Mouse (Mus musculus) stomach, postnatal 0 days (tissue): Measurements from ENCODE around the gene C2. TPM values are rescaled to one million over a fixed set of nuclear protein-coding genes. Genes with fewer than 3 reads are reported as not detected.
A peak's percentile ranks its signal among the peaks of the same experiment; 100 is the strongest.

Experiments used
- ATAC-seq: fragments of 200-750 bp; cut with Nextera tagmentation; 2 replicates; pipeline ENCODE4 v1.8.0; 2017; ENCODE audit not compliant: low FRiP score, low TSS enrichment
- DNase-seq: peaks from one replicate; pipeline ENCODE4 v3.0.0-alpha.2; 2016; ENCODE audit warnings: low spot score
- H3K27ac ChIP-seq: fragments of 300-500 bp; sonication (generic); replicated peaks from 2 replicates; pipeline ENCODE4 v1.5.1; 2014; ENCODE audit warnings: mild to moderate bottlenecking, control low read depth
- H3K27me3 ChIP-seq: fragments of 300-500 bp; sonication (generic); 2 replicates; pipeline ENCODE4 v1.6.1; 2014; ENCODE audit warnings: low read length; ENCODE audit not compliant: control insufficient read depth, insufficient read depth
- H3K36me3 ChIP-seq: fragments of 300-500 bp; sonication (generic); 2 replicates; pipeline ENCODE4 v1.6.1; 2014; ENCODE audit warnings: low read length, mixed read lengths; ENCODE audit not compliant: control insufficient read depth, insufficient read depth
- H3K4me1 ChIP-seq: fragments of 300-500 bp; sonication (generic); replicated peaks from 2 replicates; pipeline ENCODE4 v1.6.1; 2014; ENCODE audit warnings: antibody characterized with exemption; ENCODE audit not compliant: control insufficient read depth, insufficient read depth
- H3K4me2 ChIP-seq: fragments of 300-500 bp; sonication (generic); replicated peaks from 2 replicates; pipeline ENCODE4 v1.6.1; 2014; ENCODE audit warnings: low read depth, mild to moderate bottlenecking, control low read depth, moderate library complexity
- H3K4me3 ChIP-seq: fragments of 300-500 bp; sonication (generic); 2 replicates; pipeline ENCODE4 v1.5.1; 2014; ENCODE audit warnings: low read depth, low read length, control low read depth
- H3K9ac ChIP-seq: fragments of 300-500 bp; sonication (generic); 2 replicates; pipeline ENCODE4 v1.6.1; 2014; ENCODE audit warnings: mild to moderate bottlenecking, low read length, control low read depth, mixed read lengths
- H3K9me3 ChIP-seq: fragments of 300-500 bp; sonication (generic); 2 replicates; pipeline ENCODE4 v1.6.1; 2016; ENCODE audit warnings: low read length; ENCODE audit not compliant: control insufficient read depth
- CTCF ChIP-seq: IDR thresholded peaks from 2 replicates; pipeline ENCODE4 v1.5.1; 2016; ENCODE audit warnings: antibody characterized with exemption, low read depth, mild to moderate bottlenecking, moderate library complexity
- EP300 ChIP-seq: optimal IDR thresholded peaks from 2 replicates; pipeline ENCODE3; 2016; ENCODE audit warnings: antibody characterized with exemption
- WGBS: fragments of 180-500 bp; shearing (Covaris S2); extraction: QIAGEN DNeasy Blood & Tissue Kit; methylation state at CpG from one replicate; pipeline ENCODE4 v1.1.7; 2014; 5-methylcytosine and 5-hydroxymethylcytosine counted together
- polyA plus RNA-seq: library from polyadenylated mRNA; unstranded; fragments of >200 nt; fragmentation: Nextera tagmentation; extraction: Ambion mirVana; gene quantifications from 2 replicates; pipeline ENCODE4 v1.2.1, GENCODE M21; 2015

Gene C2
- polyA plus RNA-seq, 1 experiment from 2014 or later: 4.8 TPM

GRCm38 (mm10) chr17:34928841-34929240 lies 30.8 kb upstream of the C2 start:
- H3K4me2 ChIP-seq: no peak overlapping the region
- H3K4me1 ChIP-seq: peaks cover 3% of the 10 kb centered on the region; the same call in 1 of the 2 replicates
- H3K4me3 ChIP-seq: no peak overlapping the region
- no peak overlapping the region for H3K27ac ChIP-seq
- no peak overlapping the region for H3K9ac ChIP-seq
- TF ChIP-seq EP300 (no peak), CTCF (no peak)
- H3K27me3 ChIP-seq: no peaks in the 10 kb centered on the region
- no peaks in the 10 kb centered on the region for H3K9me3 ChIP-seq
- WGBS: 57% methylated on average over 4 of the region's 4 CpGs
- no peaks in the 10 kb centered on the region for H3K36me3 ChIP-seq
- no peak for ATAC-seq
- no peak for DNase-seq

- no peak overlapping the region for H3K4me2 ChIP-seq
- H3K27me3 ChIP-seq: no peaks in the 10 kb centered on the region
- H3K4me3 ChIP-seq: no peak overlapping the region
- H3K9ac ChIP-seq: no peak overlapping the region
- no peaks in the 10 kb centered on the region for H3K36me3 ChIP-seq
- H3K4me1 ChIP-seq: peaks cover 3% of the 10 kb centered on the region; the same call in 1 of the 2 replicates
- no peaks in the 10 kb centered on the region for H3K9me3 ChIP-seq
- no peak for TF ChIP-seq EP300
- no peak for TF ChIP-seq CTCF
- 87% methylated on average over 18 of the region's 18 CpGs for WGBS
- no peak overlapping the region for H3K27ac ChIP-seq
- DNase-seq: no peak
- no peak for ATAC-seq
These were observed 29.4 kb upstream of the C2 start for GRCm38 (mm10) chr17:34927306-34928019.

GRCm38 (mm10) chr17:34924258-34924657 lies 26.2 kb upstream of the C2 start:
- 63% methylated on average over 5 of the region's 5 CpGs for WGBS
- ATAC-seq (no peak), DNase-seq (no peak)
- no peak overlapping the region for H3K9ac ChIP-seq
- H3K36me3 ChIP-seq: no peaks in the 10 kb centered on the region
- no peak overlapping the region for H3K27ac ChIP-seq
- H3K4me3 ChIP-seq: no peak overlapping the region
- H3K27me3 ChIP-seq: no peaks in the 10 kb centered on the region
- H3K4me1 ChIP-seq: no peaks in the 10 kb centered on the region
- TF ChIP-seq CTCF (no peak), EP300 (no peak)
- H3K9me3 ChIP-seq: no peaks in the 10 kb centered on the region
- no peak overlapping the region for H3K4me2 ChIP-seq

DNA sequence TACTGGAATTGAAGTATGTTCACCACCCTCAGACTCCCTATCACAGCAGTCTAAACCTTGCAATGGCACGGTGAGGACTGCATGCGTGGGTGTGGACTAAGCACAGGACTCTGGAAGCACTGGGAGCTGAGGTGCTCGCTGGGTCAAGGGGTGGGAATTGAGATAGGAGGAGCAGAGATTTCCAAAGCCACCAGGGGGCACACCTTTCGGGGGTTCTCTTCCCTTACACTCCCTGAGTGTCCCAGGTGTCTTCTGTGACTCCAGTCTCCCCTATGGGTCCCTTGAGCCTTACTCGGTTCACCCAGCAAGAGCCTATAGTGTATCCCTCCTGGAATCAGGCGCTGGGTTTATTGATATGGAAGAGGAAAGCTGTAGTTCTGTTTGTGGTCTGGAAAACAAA lies 24.9 kb upstream of the C2 start:
- WGBS: 51% methylated on average over 6 of the region's 6 CpGs
- no peaks in the 10 kb centered on the region for H3K36me3 ChIP-seq
- TF ChIP-seq CTCF (peak; percentile 56), EP300 (no peak)
- no peak overlapping the region for H3K4me2 ChIP-seq
- H3K4me3 ChIP-seq: no peak overlapping the region
- DNase-seq (no peak), ATAC-seq (0 out of 2 replicates have a peak, but pooled peaks have one; percentile 9)
- no peaks in the 10 kb centered on the region for H3K9me3 ChIP-seq
- H3K27me3 ChIP-seq: no peaks in the 10 kb centered on the region
- H3K27ac ChIP-seq: no peak overlapping the region
- no peak overlapping the region for H3K9ac ChIP-seq
- no peaks in the 10 kb centered on the region for H3K4me1 ChIP-seq

GRCm38 (mm10) chr17:34917188-34917587 lies 19.1 kb upstream of the C2 start:
- WGBS: 77% methylated on average over 9 of the region's 9 CpGs

GRCm38 (mm10) chr17:34916316-34916715 lies 18.3 kb upstream of the C2 start:
- Histone ChIP-seq H3K9me3 (no peaks in the 10 kb centered on the region), H3K4me1 (no peaks in the 10 kb centered on the region), H3K27me3 (no peaks in the 10 kb centered on the region), H3K4me2 (no peak overlapping the region), H3K27ac (no peak overlapping the region), H3K4me3 (no peak overlapping the region), H3K9ac (no peak overlapping the region), H3K36me3 (peaks cover 8% of the 10 kb centered on the region)
- TF ChIP-seq EP300 (no peak), CTCF (no peak)
- WGBS: 85% methylated on average over 5 of the region's 5 CpGs
- ATAC-seq (no peak), DNase-seq (no peak)

More at GRCm38 (mm10) chr17:34917188-34917587, 19.1 kb upstream of the C2 start:
- no peak for ATAC-seq
- no peak for DNase-seq
- no peak for TF ChIP-seq EP300
- TF ChIP-seq CTCF: no peak
- Histone ChIP-seq H3K9me3 (no peaks in the 10 kb centered on the region), H3K9ac (no peak overlapping the region), H3K4me2 (no peak overlapping the region), H3K36me3 (peaks cover 4% of the 10 kb centered on the region; the same call in 1 of the 2 replicates), H3K4me1 (no peaks in the 10 kb centered on the region), H3K27ac (no peak overlapping the region), H3K27me3 (no peaks in the 10 kb centered on the region), H3K4me3 (no peak overlapping the region)
